Mouse (Mus musculus): ENCODE measurements at regions not wholly inside any gene's neighbourhood (a gene's known extent, or its start where the extent isn't known, plus 50 kb on each side); places are given as distances from the start of the nearest gene placed in this dataset.

GRCm38 (mm10) chr12:25216792-25217516 lies 120.0 kb upstream of the Id2 start:
- peak; percentile 88 for DNase-seq

- DNase-seq: no peak
These were observed 118.3 kb upstream of the Id2 start for GRCm38 (mm10) chr12:25215266-25215665.

- DNase-seq: no peak
These were observed 117.0 kb upstream of the Id2 start for GRCm38 (mm10) chr12:25213782-25214478.

- DNase-seq: no peak
These were observed 114.4 kb upstream of the Id2 start for GRCm38 (mm10) chr12:25211331-25211730.

- DNase-seq: no peak
These were observed 113.7 kb upstream of the Id2 start for GRCm38 (mm10) chr12:25210597-25210996.

GRCm38 (mm10) chr12:25209333-25209728 lies 112.4 kb upstream of the Id2 start:
- peak; percentile 79 for DNase-seq

GRCm38 (mm10) chr12:25208670-25209332 lies 111.9 kb upstream of the Id2 start:
- peak; percentile 43 for DNase-seq

- DNase-seq: no peak
These were observed 106.6 kb upstream of the Id2 start for GRCm38 (mm10) chr12:25203371-25204067.

GRCm38 (mm10) chr12:25200161-25200560 lies 103.2 kb upstream of the Id2 start:
- DNase-seq: no peak

GRCm38 (mm10) chr12:25197757-25198156 lies 100.8 kb upstream of the Id2 start:
- peak; percentile 46 for DNase-seq

- DNase-seq: no peak
These were observed 99.1 kb upstream of the Id2 start for GRCm38 (mm10) chr12:25196022-25196421.

- no peak for DNase-seq
These were observed 95.3 kb upstream of the Id2 start for GRCm38 (mm10) chr12:25192216-25192615.

GRCm38 (mm10) chr12:25190360-25190759 lies 93.4 kb upstream of the Id2 start:
- peak; percentile 36 for DNase-seq

GRCm38 (mm10) chr12:25189174-25189761 lies 92.3 kb upstream of the Id2 start:
- no peak for DNase-seq

GRCm38 (mm10) chr12:25188556-25188955 lies 91.6 kb upstream of the Id2 start:
- no peak for DNase-seq

- DNase-seq: no peak
These were observed 90.3 kb upstream of the Id2 start for GRCm38 (mm10) chr12:25187216-25187615.

GRCm38 (mm10) chr12:25182680-25183079 lies 85.7 kb upstream of the Id2 start:
- DNase-seq: no peak

GRCm38 (mm10) chr12:25181317-25181716 lies 84.4 kb upstream of the Id2 start:
- no peak for DNase-seq

- no peak for DNase-seq
These were observed 83.9 kb upstream of the Id2 start for GRCm38 (mm10) chr12:25180861-25181260.

GRCm38 (mm10) chr12:25180289-25180688 lies 83.3 kb upstream of the Id2 start:
- peak; percentile 39 for DNase-seq

GRCm38 (mm10) chr12:25178491-25179115 lies 81.7 kb upstream of the Id2 start:
- DNase-seq: no peak

GRCm38 (mm10) chr12:25177827-25178226 lies 80.9 kb upstream of the Id2 start:
- no peak for DNase-seq

Measured in kidney, postnatal 14 days (tissue).